Mouse (Mus musculus) thymus, postnatal 36 days (tissue): ENCODE measurements at regions not wholly inside any gene's neighbourhood (a gene's known extent, or its start where the extent isn't known, plus 50 kb on each side); places are given as distances from the start of the nearest gene placed in this dataset.

Experiments
- DNase-seq, 2 experiments: peaks; one replicate each; pipeline ENCODE4 v3.0.0; 2022; ENCODE audit warnings: mixed read lengths in 2 of 2

- DNase-seq, result peak in 1 of 2 experiments; percentile 4
Observed at GRCm38 (mm10) chrX:51913247-51913646, 59.3 kb downstream of the 1700080O16Rik start.

DNA sequence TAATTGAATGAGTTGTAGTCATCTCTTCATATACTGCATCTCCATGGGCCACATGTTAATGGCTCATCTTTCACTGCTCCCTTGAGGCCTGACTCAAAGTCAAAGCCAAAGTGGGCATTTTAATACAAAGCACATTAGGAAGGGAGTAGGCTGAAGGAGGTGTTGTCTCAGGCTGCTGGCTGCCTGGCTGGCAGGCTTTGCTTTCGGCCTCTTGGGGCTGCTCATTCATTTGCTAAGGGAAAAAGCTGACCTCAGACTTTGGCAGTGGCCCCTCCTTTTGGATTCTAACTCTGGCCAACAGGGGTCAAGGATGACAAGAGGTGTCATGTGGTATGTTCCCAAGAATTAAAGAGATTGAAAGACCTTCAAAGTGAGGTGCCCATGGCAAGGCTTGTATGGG is 61.0 kb downstream of the 1700080O16Rik start:
- no peak for DNase-seq

- no peak for DNase-seq
Observed at GRCm38 (mm10) chrX:51910576-51910975, 62.0 kb downstream of the 1700080O16Rik start.

GRCm38 (mm10) chrX:51898445-51898844 is 74.1 kb downstream of the 1700080O16Rik start:
- DNase-seq, result no peak

DNA sequence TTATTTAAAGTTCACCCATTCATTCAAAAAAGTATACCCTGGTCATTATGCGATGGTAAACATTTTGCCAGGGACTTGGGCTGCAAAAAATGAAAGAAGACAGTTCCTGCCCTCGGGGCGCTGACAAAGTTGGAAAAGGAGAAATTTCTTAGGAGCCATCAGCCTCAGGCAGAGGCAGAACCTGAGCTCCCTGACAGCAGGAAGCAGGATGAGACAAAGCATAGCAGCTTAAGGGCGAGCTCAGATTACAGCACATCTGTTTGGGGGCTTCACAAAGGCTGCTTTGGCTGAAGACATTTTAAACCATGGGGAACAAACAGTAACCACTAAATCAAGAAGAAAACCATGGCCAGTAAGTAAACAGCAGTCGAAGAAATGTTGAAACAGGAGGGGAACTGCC is 75.5 kb downstream of the 1700080O16Rik start:
- no peak for DNase-seq

GRCm38 (mm10) chrX:51895646-51896190 is 76.9 kb downstream of the 1700080O16Rik start:
- DNase-seq, result peak; percentile 1 to 7

- no peak for DNase-seq
Observed at GRCm38 (mm10) chrX:51892716-51893115, 79.9 kb downstream of the 1700080O16Rik start.

DNA sequence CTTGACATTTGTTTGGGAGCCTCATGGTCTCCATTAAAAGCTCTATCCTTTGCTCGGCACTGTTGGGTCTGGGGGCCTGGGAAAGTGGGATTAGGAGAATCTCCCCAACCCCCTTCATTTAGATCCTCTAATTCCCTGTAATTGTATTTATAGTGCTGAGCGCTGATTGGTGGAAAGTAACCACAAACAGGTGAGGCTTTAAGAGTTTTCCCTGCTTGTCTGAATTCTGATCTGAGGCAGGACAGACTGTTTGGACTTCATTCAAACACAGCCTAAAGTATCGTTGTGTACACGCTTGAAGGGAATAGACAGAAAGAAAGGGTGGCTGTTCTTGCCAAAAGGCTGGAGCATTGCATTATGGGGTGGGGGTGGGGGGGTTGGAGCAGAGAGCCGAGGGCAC is 85.1 kb upstream of the Usp26 start:
- DNase-seq, result no peak
